Mouse (Mus musculus) kidney, adult 11 months (tissue): ENCODE results near the gene Olfr340.
"Not testable (repeated sequence)": the region's sequence is repeated elsewhere in the genome, so short reads cannot be mapped to it uniquely, and the experiment has no call there.

Experiments
- DNase-seq: peaks from one replicate; pipeline ENCODE4 v3.0.0; 2022

Olfr340 gene

DNA sequence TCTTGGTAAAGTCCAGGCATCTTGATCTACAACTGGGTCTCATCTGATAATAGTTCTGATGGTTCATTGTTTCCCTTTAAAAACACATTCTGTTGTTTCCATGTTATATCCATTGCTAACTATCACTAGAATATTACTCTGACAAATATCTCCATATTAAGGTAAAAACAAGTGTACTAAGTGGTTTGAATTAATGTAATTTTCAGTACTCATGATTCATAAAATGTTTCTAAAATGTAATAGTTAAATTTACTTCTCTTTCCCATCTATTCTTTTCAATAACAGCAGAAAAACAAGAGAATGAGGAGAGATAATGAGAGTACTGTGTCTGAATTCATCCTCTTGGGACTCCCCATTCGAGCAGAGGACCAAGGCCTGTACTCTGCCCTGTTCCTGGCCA lies at the start of gene Olfr340:
TSS of gene Olfr340 (plus strand) at position 301 of the 400 bp plus-strand sequence.
- DNase-seq, result no peak

DNA sequence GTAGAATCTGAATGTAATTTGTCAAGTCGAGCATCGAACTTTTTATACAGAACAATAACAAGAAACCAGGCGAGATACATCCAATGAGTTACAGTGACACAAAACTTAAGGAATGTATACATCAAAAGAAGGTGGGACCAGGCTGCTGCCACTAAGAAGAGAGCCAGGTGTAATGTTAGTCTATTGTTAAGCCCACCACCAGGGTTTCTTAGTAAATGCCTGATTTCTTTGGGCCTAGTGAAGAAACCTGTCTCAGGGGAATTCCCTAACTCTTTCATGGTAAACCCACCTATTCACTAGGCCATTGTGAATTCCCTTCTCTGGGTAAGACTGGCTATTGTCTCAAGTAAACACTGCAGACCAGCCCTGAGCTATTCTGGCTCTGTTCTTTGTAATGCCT lies 37.2 kb upstream of the Olfr340 start:
- not testable (repeated sequence) for DNase-seq

DNA sequence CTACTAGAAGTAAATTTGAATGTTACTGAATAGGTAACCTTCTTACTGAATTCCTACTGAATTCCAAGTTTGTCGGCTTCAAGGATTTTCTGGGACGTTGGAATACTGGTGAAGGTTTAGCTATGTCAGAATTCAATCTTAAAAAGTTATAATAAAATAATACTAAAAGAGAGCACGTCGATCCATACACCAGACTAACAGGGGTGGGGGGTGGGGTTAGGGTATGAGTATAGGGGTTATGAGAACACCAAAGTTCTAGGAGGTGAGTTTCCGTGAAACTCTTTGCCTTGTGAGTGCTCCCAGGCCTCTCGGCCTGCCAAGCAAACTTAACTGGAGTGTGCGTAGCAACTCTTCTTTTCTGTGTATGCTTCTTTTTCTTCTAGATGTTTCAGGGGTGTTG lies 36.8 kb upstream of the Olfr340 start:
- DNase-seq, result not testable (repeated sequence)

DNA sequence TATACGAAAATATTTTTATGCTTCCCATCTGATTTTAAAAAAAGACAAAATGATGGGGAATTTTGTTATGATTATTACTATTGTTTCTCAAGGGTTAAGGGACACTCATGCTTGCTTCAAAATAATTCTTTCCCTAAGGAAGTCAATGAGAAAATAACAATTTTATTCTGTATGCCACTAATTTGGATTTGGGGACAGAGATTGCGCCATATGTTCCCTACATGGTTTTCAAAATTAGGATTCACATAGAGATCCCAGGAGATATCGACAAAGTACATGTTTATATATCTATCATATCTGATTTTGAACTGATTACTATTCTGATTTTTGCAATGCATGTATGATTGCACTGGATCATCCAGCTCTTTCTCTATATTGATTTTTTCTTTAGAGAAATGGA lies 33.7 kb upstream of the Olfr340 start, which contains the start of gene Olfr339:
TSS of gene Olfr339 (plus strand) at position 301 of the 400 bp plus-strand sequence.
- no peak for DNase-seq

DNA sequence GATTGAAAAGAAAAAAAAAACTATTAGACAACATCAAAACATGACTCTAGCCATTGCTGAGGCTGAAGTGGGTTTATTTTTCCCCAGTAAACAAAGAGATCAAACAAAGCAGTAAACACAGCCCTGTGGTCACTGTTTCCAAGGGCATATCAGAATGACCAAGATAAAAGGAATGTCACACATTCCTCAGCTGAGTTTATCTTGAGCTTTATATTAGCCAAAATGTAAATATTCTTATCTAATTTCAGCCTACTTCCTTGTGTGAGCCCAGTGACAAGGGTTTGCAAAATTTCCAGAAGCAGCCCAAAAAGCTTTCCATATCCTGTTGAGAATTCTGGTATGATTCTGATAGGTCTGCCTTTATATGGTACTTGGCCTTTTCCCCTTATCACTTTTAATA lies 21.2 kb downstream of the Olfr340 start:
- no peak for DNase-seq

DNA sequence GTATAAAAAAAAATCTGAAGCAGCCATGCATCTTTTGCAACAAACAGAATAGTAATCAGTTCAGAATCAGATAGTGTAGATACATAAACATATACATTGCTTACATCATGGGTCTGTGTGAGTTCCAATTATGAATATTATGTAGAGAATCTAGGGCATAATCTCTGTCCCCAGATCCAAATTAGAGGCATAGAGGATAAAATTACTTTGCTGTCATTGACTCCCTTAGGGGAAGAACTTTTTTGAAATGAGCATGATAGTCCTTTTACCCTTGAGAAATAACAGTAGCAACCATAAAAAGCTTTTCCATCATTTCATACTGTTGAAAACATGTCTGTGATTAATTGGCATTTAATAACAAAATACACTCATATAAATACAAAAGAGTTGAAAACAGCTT lies 30.0 kb downstream of the Olfr340 start, which contains the start of gene Olfr341:
TSS of gene Olfr341 (minus strand) at position 101 of the 400 bp plus-strand sequence.
- no peak for DNase-seq
